Mouse (Mus musculus) left cerebral cortex, adult 9 months (tissue): ENCODE results near the gene Mrpl38.
"Not testable (repeated sequence)": the region's sequence is repeated elsewhere in the genome, so short reads cannot be mapped to it uniquely, and the experiment has no call there.

Source experiments
- DNase-seq, 2 experiments: peaks; one replicate each; pipeline ENCODE4 v3.0.0; 2022; ENCODE audit warnings: low spot score in 2 of 2

The Mrpl38 gene

DNA sequence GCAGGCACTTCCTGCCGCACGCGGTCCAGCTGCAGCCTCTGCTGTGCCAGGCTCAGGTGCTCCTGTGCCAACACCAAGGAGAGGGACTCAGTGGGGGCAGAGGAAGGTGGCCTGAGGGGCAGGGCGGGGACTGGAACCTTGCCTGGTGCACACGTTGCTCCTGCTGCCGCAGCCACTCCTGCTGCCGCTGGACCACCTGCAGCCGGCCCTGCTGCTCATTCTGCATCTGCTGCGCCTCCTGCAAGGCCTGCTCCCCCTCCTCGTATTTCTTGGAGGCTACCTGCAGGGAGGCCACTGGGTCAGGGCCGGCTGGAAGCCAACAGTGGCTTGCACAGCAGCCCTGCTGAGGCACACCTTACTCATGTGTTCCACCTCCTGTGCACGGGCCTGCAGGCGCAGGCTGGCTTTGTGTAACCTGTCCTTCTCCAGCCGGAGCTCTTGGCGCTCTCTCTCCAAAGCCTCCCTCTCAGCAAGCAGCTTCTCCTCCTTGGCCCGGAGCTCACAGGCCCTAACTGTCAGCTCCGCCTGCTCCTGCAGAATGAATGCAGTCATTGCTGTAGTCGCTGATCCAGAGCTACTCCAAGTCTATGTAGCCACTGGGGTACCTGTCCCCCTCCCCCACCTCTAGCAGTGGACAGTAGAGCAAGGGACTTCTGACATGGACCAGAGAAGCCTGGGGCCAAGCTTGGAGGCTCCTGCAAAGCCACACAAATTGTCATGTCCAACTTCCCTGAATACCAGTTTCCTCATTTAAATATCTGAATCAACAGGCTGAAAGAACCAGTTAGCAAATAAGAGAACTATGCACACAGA lies 7.0 kb upstream of the Mrpl38 start:
- DNase-seq: no peak

- no peak for DNase-seq
These were observed 4.8 kb upstream of the Mrpl38 start for GRCm38 (mm10) chr11:116143468-116143867.

GRCm38 (mm10) chr11:116142211-116142991 lies 3.7 kb upstream of the Mrpl38 start:
- DNase-seq: no peak

DNA sequence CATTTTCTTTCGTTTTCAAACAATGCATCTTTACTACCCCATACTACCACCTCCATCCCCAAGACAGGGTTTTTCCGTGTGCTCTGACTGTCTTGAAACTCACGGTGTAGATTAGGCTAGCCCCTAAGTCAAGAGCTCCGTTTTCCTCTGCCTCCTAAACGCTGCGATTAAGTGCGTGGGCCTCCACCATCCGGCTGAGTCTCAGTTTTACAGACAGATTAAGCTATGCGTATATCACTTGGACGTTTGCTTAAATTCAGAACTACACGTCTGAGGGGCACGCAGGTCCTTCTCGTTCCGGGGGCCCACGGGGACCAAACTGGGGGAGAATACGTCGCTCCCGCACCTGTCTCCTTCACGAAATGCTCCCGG lies 586 bp downstream of the Mrpl38 start:
- DNase-seq: no peak

DNA sequence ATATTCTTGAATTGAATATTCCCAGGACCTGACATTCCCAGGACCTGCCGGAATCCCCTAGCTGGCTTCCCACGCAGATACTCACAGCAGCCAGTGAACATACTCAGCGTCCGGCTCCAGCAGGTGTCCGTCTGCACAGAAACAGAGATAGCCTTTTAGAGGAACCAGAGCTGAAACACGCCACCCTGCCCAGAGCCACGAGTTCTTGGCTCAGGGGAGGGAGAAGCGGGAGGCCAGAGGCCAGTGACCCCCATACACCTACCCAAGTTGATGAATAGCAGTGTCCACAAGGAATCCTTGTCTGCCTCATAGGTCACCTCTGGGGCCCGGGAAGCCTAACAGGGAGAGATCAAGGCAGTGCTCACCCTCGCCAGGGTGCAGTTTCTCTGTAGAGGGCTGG lies 4.5 kb downstream of the Mrpl38 start:
- DNase-seq: no peak

GRCm38 (mm10) chr11:116133497-116133896 lies 5.2 kb downstream of the Mrpl38 start:
- no peak for DNase-seq

- DNase-seq: no peak
These were observed 6.0 kb downstream of the Mrpl38 start for GRCm38 (mm10) chr11:116132366-116133333.

- no peak for DNase-seq
These were observed 7.1 kb downstream of the Mrpl38 start for GRCm38 (mm10) chr11:116131349-116132170.

- DNase-seq: peak; percentile 49 to 85
These were observed 8.0 kb downstream of the Mrpl38 start, which contains the start of gene Trim65 for GRCm38 (mm10) chr11:116130488-116131205. Trim65 (minus strand) TSS chr11:116131128.

- no peak for DNase-seq
These were observed 8.6 kb downstream of the Mrpl38 start for GRCm38 (mm10) chr11:116129993-116130487.

DNA sequence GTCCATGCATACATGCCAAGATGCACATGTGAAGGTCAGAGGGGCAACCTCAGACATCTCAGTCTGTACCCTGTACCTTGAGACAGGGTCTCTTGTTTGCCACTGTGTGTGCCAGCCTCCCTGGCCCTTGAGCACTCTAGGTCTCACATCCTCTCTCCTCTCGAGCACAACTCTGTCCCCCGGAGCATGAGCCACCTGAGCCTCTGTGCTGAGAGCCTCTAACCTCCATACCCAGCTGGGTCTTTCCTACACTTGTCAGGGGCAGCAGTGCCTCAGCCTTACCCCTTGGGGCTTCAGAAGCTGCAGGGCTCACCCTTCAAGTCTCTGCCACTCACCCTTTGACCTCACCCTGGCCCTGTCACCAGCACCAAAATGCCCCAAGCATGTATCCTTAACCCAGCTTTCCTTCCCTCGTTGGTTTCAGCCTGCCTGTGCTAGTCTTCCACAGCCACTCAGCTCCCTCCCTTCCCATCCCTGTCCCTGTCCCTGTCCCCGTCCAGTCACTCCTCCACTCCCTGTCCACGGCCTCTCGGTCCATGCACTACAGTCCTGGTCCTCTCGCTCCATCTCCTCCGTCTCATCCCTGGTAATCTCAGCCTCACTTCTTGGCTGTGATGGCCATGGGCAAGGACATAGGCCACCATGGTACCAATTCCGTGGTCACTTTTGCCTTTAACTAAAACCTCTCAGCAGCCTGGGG lies 9.4 kb downstream of the Mrpl38 start:
- no peak for DNase-seq

GRCm38 (mm10) chr11:116127986-116128385 lies 10.7 kb downstream of the Mrpl38 start:
- no peak for DNase-seq

GRCm38 (mm10) chr11:116127156-116127980 lies 11.3 kb downstream of the Mrpl38 start, which contains the start of gene Trim47:
Trim47 (minus strand) TSS chr11:116127210.
- no peak for DNase-seq

GRCm38 (mm10) chr11:116126261-116126660 lies 12.4 kb downstream of the Mrpl38 start:
- DNase-seq: no peak

DNA sequence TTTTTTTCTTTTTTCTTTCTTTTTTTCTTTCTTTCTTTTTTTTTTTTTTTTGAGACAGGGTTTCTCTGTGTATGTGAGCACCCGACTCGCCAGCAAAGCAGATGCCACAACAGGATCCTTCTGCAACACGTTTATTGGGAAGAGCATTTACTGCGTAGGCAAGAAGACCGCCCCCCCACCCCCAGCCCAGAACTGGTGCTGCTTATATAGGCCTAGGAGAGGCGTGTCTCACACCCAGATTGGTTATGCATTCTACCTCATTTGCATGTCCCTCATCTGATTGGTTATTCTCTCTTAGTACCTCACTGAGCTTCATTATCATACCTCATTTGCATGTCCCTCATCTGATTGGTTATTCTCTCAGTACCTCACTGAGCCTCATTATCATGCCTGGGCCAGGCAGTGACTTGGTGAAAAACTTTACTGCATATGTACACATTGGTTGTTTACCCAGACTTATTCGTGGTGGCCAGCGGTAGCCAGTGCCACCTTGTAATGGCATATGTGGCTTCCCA lies 16.9 kb downstream of the Mrpl38 start:
- not testable (repeated sequence) for DNase-seq

- no peak for DNase-seq
These were observed 20.8 kb downstream of the Mrpl38 start for GRCm38 (mm10) chr11:116117819-116118218.

DNA sequence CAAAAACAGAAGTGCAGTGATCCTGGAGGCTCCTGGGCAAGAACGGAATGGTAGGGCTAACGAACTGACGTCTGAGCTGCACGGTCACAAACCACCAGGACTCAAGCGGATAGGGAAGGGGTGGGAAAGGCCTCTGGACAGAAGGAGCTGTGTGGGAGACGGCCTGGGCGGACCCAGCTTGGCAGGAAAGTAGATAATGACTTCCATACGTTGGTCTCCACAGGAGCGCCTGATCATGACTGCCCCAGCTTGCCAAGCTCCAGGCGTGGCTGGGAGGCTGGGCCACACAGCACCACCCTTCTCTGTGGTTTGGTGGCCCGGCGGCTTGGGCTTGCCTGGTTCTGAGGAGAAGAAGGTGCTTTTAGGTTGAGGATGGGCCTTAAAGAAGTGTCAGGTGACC lies 21.4 kb downstream of the Mrpl38 start:
- DNase-seq: no peak

- no peak for DNase-seq
These were observed 27.0 kb downstream of the Mrpl38 start for GRCm38 (mm10) chr11:116111611-116112203.
